Mouse (Mus musculus): ENCODE measurements around the gene Fam71e2. TPM values are rescaled to one million over a fixed set of nuclear protein-coding genes. Genes with fewer than 3 reads are reported as not detected.
"Not testable (repeated sequence)": the region's sequence is repeated elsewhere in the genome, so short reads cannot be mapped to it uniquely, and the experiment has no call there.

Gene Fam71e2
- not detected in 2 replicates for total RNA-seq (2017)

GRCm38 (mm10) chr7:4771202-4771601 lies at the start of gene Fam71e2:
TSS of gene Fam71e2 (minus strand) at chr7:4771302.
- no peak for ATAC-seq (replicated peaks in 1 of 2; ENCODE audit: insufficient read depth in 1 of 2, low FRiP score in 2 of 2, low TSS enrichment in 1 of 2, low read depth in 1 of 2, poor library complexity in 2 of 2, severe bottlenecking in 2 of 2)

DNA sequence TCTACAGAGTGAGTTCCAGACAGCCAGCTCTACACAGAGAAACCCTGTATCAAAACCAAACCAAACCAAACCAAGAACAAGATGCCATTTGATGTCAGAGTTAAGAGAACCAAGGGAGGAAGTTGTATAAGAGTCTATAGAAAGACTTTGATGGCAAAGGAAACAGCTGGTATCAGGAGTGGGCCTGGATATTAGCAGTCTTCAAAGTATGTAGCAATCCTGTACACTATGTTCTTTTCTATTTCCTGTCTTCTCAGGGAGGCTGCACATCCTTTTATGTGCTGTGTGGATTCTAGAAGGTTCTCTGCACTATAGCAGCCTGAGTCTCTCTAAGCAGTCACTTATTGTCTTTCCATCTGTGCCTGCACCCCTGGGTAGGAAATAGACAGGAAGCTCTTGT lies 45.5 kb upstream of the Fam71e2 start:
- ATAC-seq (replicated peaks in 1 of 2; ENCODE audit: insufficient read depth in 1 of 2, low FRiP score in 2 of 2, low TSS enrichment in 1 of 2, low read depth in 1 of 2, poor library complexity in 2 of 2, severe bottlenecking in 2 of 2) = no peak

- ATAC-seq (replicated peaks in 1 of 2; ENCODE audit: insufficient read depth in 1 of 2, low FRiP score in 2 of 2, low TSS enrichment in 1 of 2, low read depth in 1 of 2, poor library complexity in 2 of 2, severe bottlenecking in 2 of 2) = no peak
Measured at GRCm38 (mm10) chr7:4813105-4813791, 42.1 kb upstream of the Fam71e2 start.

- peak; percentile 95 for ATAC-seq (replicated peaks in 1 of 2; ENCODE audit: insufficient read depth in 1 of 2, low FRiP score in 2 of 2, low TSS enrichment in 1 of 2, low read depth in 1 of 2, poor library complexity in 2 of 2, severe bottlenecking in 2 of 2)
Measured at GRCm38 (mm10) chr7:4812303-4813104, 41.4 kb upstream of the Fam71e2 start, which contains the start of gene Ube2s. TSS of gene Ube2s (minus strand) at chr7:4812590.

DNA sequence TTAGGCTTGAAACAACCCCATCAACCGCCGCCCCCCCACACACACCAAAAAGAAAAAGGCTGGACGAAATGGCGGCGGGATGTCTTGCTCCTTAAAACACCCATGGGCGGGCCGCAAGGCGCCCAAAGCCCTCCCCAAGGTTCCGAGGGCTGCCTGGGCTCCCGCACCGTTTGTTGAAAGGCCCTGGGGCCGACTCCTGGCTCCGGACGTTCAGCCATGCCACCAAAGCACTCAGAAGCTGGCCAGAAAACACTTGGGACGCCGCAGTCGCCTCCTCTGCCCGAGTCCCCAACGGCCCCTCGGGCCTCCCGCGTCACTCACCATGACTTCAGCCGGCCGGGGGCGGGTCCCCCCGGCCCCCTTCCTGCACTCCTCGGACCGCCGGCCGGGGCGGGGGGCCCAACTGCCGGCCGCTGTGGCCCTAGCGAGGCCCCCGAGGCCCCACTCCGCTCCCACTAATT lies 40.8 kb upstream of the Fam71e2 start:
- ATAC-seq (replicated peaks in 1 of 2; ENCODE audit: insufficient read depth in 1 of 2, low FRiP score in 2 of 2, low TSS enrichment in 1 of 2, low read depth in 1 of 2, poor library complexity in 2 of 2, severe bottlenecking in 2 of 2) = no peak

- ATAC-seq (replicated peaks in 1 of 2; ENCODE audit: insufficient read depth in 1 of 2, low FRiP score in 2 of 2, low TSS enrichment in 1 of 2, low read depth in 1 of 2, poor library complexity in 2 of 2, severe bottlenecking in 2 of 2) = not testable (repeated sequence)
Measured at GRCm38 (mm10) chr7:4811131-4811530, 40.0 kb upstream of the Fam71e2 start.

GRCm38 (mm10) chr7:4806716-4807115 lies 35.6 kb upstream of the Fam71e2 start:
- ATAC-seq (replicated peaks in 1 of 2; ENCODE audit: insufficient read depth in 1 of 2, low FRiP score in 2 of 2, low TSS enrichment in 1 of 2, low read depth in 1 of 2, poor library complexity in 2 of 2, severe bottlenecking in 2 of 2) = peak; percentile 47 to 68; a peak in 2 of 4 replicates

DNA sequence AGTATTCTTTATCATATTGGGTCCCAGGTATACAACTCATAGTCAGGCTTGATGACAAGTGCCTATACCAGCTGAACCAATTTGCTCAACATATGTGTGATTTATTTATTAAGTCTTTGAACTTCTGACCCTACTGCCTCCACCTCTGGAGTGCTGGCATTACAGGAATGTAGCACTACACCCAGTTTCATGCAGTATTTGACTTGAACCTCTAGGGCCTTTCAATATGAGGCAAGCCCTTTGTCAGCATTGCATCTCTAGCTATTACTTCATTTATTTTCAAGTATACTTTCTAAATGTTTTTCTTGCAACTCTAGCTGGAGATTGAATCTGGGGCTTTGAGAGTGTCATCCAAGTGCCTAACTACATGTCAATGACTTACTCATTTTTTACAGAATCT lies 31.1 kb upstream of the Fam71e2 start:
- ATAC-seq (replicated peaks in 1 of 2; ENCODE audit: insufficient read depth in 1 of 2, low FRiP score in 2 of 2, low TSS enrichment in 1 of 2, low read depth in 1 of 2, poor library complexity in 2 of 2, severe bottlenecking in 2 of 2) = no peak

- peak; percentile 21 to 30; a peak in 1 of 4 replicates for ATAC-seq (replicated peaks in 1 of 2; ENCODE audit: insufficient read depth in 1 of 2, low FRiP score in 2 of 2, low TSS enrichment in 1 of 2, low read depth in 1 of 2, poor library complexity in 2 of 2, severe bottlenecking in 2 of 2)
Measured at GRCm38 (mm10) chr7:4795767-4796433, 24.8 kb upstream of the Fam71e2 start.

GRCm38 (mm10) chr7:4794631-4795168 lies 23.6 kb upstream of the Fam71e2 start:
- ATAC-seq (replicated peaks in 1 of 2; ENCODE audit: insufficient read depth in 1 of 2, low FRiP score in 2 of 2, low TSS enrichment in 1 of 2, low read depth in 1 of 2, poor library complexity in 2 of 2, severe bottlenecking in 2 of 2) = no peak

- no peak for ATAC-seq (replicated peaks in 1 of 2; ENCODE audit: insufficient read depth in 1 of 2, low FRiP score in 2 of 2, low TSS enrichment in 1 of 2, low read depth in 1 of 2, poor library complexity in 2 of 2, severe bottlenecking in 2 of 2)
Measured at GRCm38 (mm10) chr7:4793674-4794073, 22.6 kb upstream of the Fam71e2 start.

- not testable (repeated sequence) for ATAC-seq (replicated peaks in 1 of 2; ENCODE audit: insufficient read depth in 1 of 2, low FRiP score in 2 of 2, low TSS enrichment in 1 of 2, low read depth in 1 of 2, poor library complexity in 2 of 2, severe bottlenecking in 2 of 2)
Measured at GRCm38 (mm10) chr7:4793248-4793647, 22.1 kb upstream of the Fam71e2 start.

DNA sequence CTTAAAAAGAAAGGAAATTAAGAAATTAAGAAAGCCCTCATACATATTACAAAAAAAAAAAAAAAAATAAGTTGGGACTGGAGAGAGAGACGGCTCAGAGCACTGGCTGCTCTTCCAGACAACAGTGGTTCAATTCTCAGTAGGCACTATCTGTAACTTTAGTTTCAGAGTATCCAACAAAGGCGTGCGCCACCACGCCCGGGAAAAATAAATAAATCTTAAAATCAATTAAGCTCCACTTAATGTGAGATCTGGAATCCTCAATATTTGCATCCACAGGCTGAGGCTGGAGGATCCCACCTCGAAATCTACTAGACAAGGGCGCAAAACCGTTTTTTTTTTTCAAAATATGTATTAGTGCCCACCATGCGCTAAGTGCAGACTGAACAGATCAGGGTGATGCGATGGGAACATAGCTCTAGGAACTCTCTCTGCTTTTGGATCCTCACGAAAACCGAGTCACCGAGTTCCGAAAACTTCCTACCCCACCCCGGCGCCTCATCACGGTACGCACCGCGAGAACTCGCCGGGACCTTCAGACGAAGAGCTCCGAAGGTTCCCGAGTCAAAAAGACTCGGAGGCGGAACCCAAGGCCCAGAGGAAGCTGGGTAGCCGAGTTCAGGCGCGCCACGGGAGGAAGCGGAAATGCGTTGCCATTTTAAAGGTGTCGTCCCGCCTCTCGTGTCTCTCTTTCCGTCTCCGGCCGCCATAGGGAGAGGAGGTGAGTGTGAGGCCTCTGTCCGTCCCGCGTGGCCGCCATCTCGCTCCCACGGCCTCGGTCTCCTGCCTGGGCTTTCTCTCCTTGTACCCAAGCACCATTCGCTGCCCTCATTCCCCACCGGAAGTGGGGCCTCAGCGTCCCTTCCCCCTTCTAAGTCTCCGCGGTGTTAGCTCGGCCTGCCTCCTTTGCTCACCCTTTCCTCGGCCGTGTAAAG lies 21.4 kb upstream of the Fam71e2 start, which contains the start of gene Rpl28:
Rpl28 (plus strand) TSS at position 597 of the 935 bp plus-strand sequence.
- peak; percentile 89 for ATAC-seq (replicated peaks in 1 of 2; ENCODE audit: insufficient read depth in 1 of 2, low FRiP score in 2 of 2, low TSS enrichment in 1 of 2, low read depth in 1 of 2, poor library complexity in 2 of 2, severe bottlenecking in 2 of 2)

- ATAC-seq (replicated peaks in 1 of 2; ENCODE audit: insufficient read depth in 1 of 2, low FRiP score in 2 of 2, low TSS enrichment in 1 of 2, low read depth in 1 of 2, poor library complexity in 2 of 2, severe bottlenecking in 2 of 2) = no peak
Measured at GRCm38 (mm10) chr7:4789436-4789935, 18.4 kb upstream of the Fam71e2 start, which contains the start of gene Tmem238. TSS of gene Tmem238 (minus strand) at chr7:4789656.

- ATAC-seq (replicated peaks in 1 of 2; ENCODE audit: insufficient read depth in 1 of 2, low FRiP score in 2 of 2, low TSS enrichment in 1 of 2, low read depth in 1 of 2, poor library complexity in 2 of 2, severe bottlenecking in 2 of 2) = peak in 1 of 2 experiments; percentile 14; a peak in 2 of 4 replicates
Measured at GRCm38 (mm10) chr7:4788499-4789435, 17.7 kb upstream of the Fam71e2 start.
